Mouse (Mus musculus): ENCODE data around the gene Vmn1r178. TPM values are rescaled to one million over a fixed set of nuclear protein-coding genes. Genes with fewer than 3 reads are reported as not detected.

Vmn1r178 gene
- not detected for polyA plus RNA-seq (2015; fragmentation: Illumina TruSeq; extraction: RNeasy Lipid Tissue Mini Kit (QIAGEN cat#74804); ENCODE audit: insufficient read depth, low read depth, low replicate concordance)

DNA sequence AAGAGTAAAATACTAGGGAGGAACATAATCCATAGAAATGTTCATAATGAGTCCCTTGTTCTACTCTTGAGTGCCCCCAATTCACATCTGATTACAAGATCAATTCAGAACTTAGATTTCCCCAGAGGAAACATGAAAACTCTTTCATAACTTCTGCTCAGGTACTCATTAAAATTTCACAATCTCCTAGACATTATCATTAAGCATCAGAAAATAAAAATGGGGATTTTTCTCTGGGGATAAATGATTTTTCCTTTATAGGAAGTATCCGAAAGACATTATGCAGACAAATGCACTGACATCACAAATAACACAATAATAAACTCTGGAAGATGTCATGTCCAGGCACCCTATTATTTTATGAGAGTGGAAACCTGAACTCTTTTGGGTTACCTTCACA is at the start of gene Vmn1r178:
Gene Vmn1r178, plus strand, starts transcription at position 301 of the 400 bp plus-strand sequence.

DNA sequence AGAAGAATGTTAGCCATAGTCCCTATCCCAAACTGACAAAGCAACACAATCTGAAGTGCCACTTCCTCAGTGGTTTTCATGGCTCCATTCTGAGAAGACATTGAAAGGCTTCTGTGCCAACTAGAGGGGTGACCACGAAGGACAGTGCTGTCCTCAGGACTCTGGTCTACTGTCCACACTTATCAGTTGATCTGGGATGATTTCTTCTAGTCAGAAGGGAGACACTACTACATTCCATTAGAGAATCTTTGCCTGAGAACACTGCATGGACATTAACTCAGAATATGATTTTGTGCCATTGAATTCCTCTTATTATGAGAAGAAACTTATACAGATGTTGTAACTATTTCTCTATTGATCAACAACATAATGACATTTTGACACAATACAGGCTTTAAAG is 25.5 kb upstream of the Vmn1r178 start, which contains the start of gene Vmn1r177:
Gene Vmn1r177, minus strand, starts transcription at position 101 of the 400 bp plus-strand sequence.

DNA sequence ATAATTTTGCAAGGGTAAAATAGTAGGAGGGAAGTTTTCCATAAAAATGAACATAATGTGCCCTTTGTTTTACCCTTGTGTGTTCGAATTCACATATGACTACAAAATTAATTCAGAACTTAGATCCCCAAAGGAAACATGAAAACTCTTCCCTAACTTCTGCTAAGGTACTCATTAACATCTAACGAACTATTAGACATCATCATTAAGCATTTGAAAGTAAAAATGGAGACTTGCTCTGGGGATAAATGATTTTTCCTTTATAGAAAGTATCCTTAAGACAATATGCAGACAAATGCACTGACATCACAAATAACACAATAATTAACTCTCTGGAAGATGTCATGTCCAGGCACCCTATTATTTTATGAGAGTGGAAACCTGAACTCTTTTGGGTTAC is 34.9 kb downstream of the Vmn1r178 start, which contains the start of gene Vmn1r179:
Gene Vmn1r179, plus strand, starts transcription at position 301 of the 400 bp plus-strand sequence.

Other genes starting within 250 kb of the Vmn1r178 start
- not detected for gene Vmn1r172, start 233.7 kb upstream of the Vmn1r178 start, polyA plus RNA-seq (2015; fragmentation: Illumina TruSeq; extraction: RNeasy Lipid Tissue Mini Kit (QIAGEN cat#74804); ENCODE audit: insufficient read depth, low read depth, low replicate concordance)
- not detected for gene Vmn1r173, start 191.3 kb upstream of the Vmn1r178 start, polyA plus RNA-seq (2015; fragmentation: Illumina TruSeq; extraction: RNeasy Lipid Tissue Mini Kit (QIAGEN cat#74804); ENCODE audit: insufficient read depth, low read depth, low replicate concordance)
- not detected for gene Vmn1r174, start 139.7 kb upstream of the Vmn1r178 start, polyA plus RNA-seq (2015; fragmentation: Illumina TruSeq; extraction: RNeasy Lipid Tissue Mini Kit (QIAGEN cat#74804); ENCODE audit: insufficient read depth, low read depth, low replicate concordance)
- not detected for gene Vmn1r175, start 81.4 kb upstream of the Vmn1r178 start, polyA plus RNA-seq (2015; fragmentation: Illumina TruSeq; extraction: RNeasy Lipid Tissue Mini Kit (QIAGEN cat#74804); ENCODE audit: insufficient read depth, low read depth, low replicate concordance)
- not detected for gene Vmn1r176, start 54.6 kb upstream of the Vmn1r178 start, polyA plus RNA-seq (2015; fragmentation: Illumina TruSeq; extraction: RNeasy Lipid Tissue Mini Kit (QIAGEN cat#74804); ENCODE audit: insufficient read depth, low read depth, low replicate concordance)
- not detected for gene Vmn1r177, start 25.6 kb upstream of the Vmn1r178 start, polyA plus RNA-seq (2015; fragmentation: Illumina TruSeq; extraction: RNeasy Lipid Tissue Mini Kit (QIAGEN cat#74804); ENCODE audit: insufficient read depth, low read depth, low replicate concordance)
- gene Vmn1r179, start 35.0 kb downstream of the Vmn1r178 start, polyA plus RNA-seq (2015; fragmentation: Illumina TruSeq; extraction: RNeasy Lipid Tissue Mini Kit (QIAGEN cat#74804); ENCODE audit: insufficient read depth, low read depth, low replicate concordance) = not detected
- not detected for gene Vmn1r180, start 58.6 kb downstream of the Vmn1r178 start, polyA plus RNA-seq (2015; fragmentation: Illumina TruSeq; extraction: RNeasy Lipid Tissue Mini Kit (QIAGEN cat#74804); ENCODE audit: insufficient read depth, low read depth, low replicate concordance)
- not detected for gene Vmn1r181, start 82.6 kb downstream of the Vmn1r178 start, polyA plus RNA-seq (2015; fragmentation: Illumina TruSeq; extraction: RNeasy Lipid Tissue Mini Kit (QIAGEN cat#74804); ENCODE audit: insufficient read depth, low read depth, low replicate concordance)
- gene V1rd19, start 109.7 kb downstream of the Vmn1r178 start, polyA plus RNA-seq (2015; fragmentation: Illumina TruSeq; extraction: RNeasy Lipid Tissue Mini Kit (QIAGEN cat#74804); ENCODE audit: insufficient read depth, low read depth, low replicate concordance) = not detected
- not detected for gene Vmn1r183, start 161.2 kb downstream of the Vmn1r178 start, polyA plus RNA-seq (2015; fragmentation: Illumina TruSeq; extraction: RNeasy Lipid Tissue Mini Kit (QIAGEN cat#74804); ENCODE audit: insufficient read depth, low read depth, low replicate concordance)
- 5.8 TPM for gene Zfp180, start 189.9 kb downstream of the Vmn1r178 start, polyA plus RNA-seq (2015; fragmentation: Illumina TruSeq; extraction: RNeasy Lipid Tissue Mini Kit (QIAGEN cat#74804); ENCODE audit: insufficient read depth, low read depth, low replicate concordance)
- 1.2 TPM for gene Zfp112, start 220.3 kb downstream of the Vmn1r178 start, polyA plus RNA-seq (2015; fragmentation: Illumina TruSeq; extraction: RNeasy Lipid Tissue Mini Kit (QIAGEN cat#74804); ENCODE audit: insufficient read depth, low read depth, low replicate concordance)
- 4.5 TPM for gene Zfp235, start 242.2 kb downstream of the Vmn1r178 start, polyA plus RNA-seq (2015; fragmentation: Illumina TruSeq; extraction: RNeasy Lipid Tissue Mini Kit (QIAGEN cat#74804); ENCODE audit: insufficient read depth, low read depth, low replicate concordance)

All from pancreas, adult 10 weeks (tissue).